Comparison of ENCODE assay signal across 19 mouse cellular contexts in genomic region chr10:43794587-43794986, GRCm38 (mm10).
"Had no signal": no experiment of that assay in that cellular context is flagged by ENCODE, and none has a peak within 500 bp of the region (broad histone marks: within the 10 kb centered on the region; RNA-seq: fewer than 3 reads in every experiment).

No protein-coding gene starts in this region.

- H3K27me3 ChIP-seq: midbrain, embryonic 12.5 days; neural tube, embryonic 13.5 days; neural tube, embryonic 15.5 days had no signal

- H3K36me3 ChIP-seq: midbrain, embryonic 10.5 days; midbrain, embryonic 12.5 days; neural tube, embryonic 13.5 days; neural tube, embryonic 15.5 days had no signal

- H3K27ac ChIP-seq: midbrain, embryonic 10.5 days; midbrain, embryonic 12.5 days; neural tube, embryonic 13.5 days; neural tube, embryonic 15.5 days had no signal

- H3K4me3 ChIP-seq: midbrain, embryonic 10.5 days; midbrain, embryonic 12.5 days; myocyte; neural tube, embryonic 13.5 days; neural tube, embryonic 15.5 days had no signal

- H3K9ac ChIP-seq: lung, embryonic 14.5 days; midbrain, embryonic 12.5 days; neural tube, embryonic 13.5 days; neural tube, embryonic 15.5 days had no signal

- H3K9me3 ChIP-seq: midbrain, embryonic 10.5 days; midbrain, embryonic 12.5 days; neural tube, embryonic 13.5 days; neural tube, embryonic 15.5 days had no signal

- H3K4me2 ChIP-seq: lung, embryonic 14.5 days; midbrain, embryonic 12.5 days; neural tube, embryonic 13.5 days; neural tube, embryonic 15.5 days had no signal

- H3K4me1 ChIP-seq: midbrain, embryonic 10.5 days; midbrain, embryonic 12.5 days; neural tube, embryonic 13.5 days; neural tube, embryonic 15.5 days had no signal

- DNase-seq: lung, adult 18-20 months; lung, embryonic 14.5 days; lung, postnatal 10 days; lung, postnatal 4 days; midbrain, embryonic 14.5 days; retina, postnatal 1 day; right cerebral cortex, adult 18-20 months; right cerebral cortex, postnatal 25 days; right cerebral cortex, postnatal 4 days; spleen, adult 18-20 months; thymus, adult 18-20 months; thymus, postnatal 14 days; thymus, postnatal 36 days had no signal

- ATAC-seq: midbrain, embryonic 16.5 days had no signal
